Mouse (Mus musculus): ENCODE data around the gene Vav1. TPM values are rescaled to one million over a fixed set of nuclear protein-coding genes. Genes with fewer than 3 reads are reported as not detected.

Gene Vav1
- polyA plus RNA-seq, 1 experiment from 2014 or later: 1.4 TPM

- Histone ChIP-seq H3K9ac (ENCODE audit: low read length) (no peak overlapping the region), H3K4me2 (replicated peaks; ENCODE audit: low read depth) (no peak overlapping the region), H3K9me3 (ENCODE audit: control insufficient read depth, low read length) (no peaks in the 10 kb centered on the region), H3K36me3 (ENCODE audit: control insufficient read depth, insufficient read depth, low read length) (peaks cover 10% of the 10 kb centered on the region), H3K4me1 (replicated peaks; ENCODE audit: control insufficient read depth, insufficient read depth) (peaks cover 6% of the 10 kb centered on the region; the same call in 1 of the 2 replicates), H3K27ac (replicated peaks) (no peak overlapping the region), H3K27me3 (ENCODE audit: control insufficient read depth, insufficient read depth, low read length) (no peaks in the 10 kb centered on the region), H3K4me3 (ENCODE audit: low read depth, low read length) (no peak overlapping the region)
- ATAC-seq (ENCODE audit: low FRiP score, low TSS enrichment) (no peak), DNase-seq (ENCODE audit: low spot score) (no peak)
- no peak for TF ChIP-seq CTCF (IDR thresholded peaks at IDR 0.05; ENCODE audit: low read depth)
- 87% methylated on average over 10 of the region's 10 CpGs for WGBS
Observed at GRCm38 (mm10) chr17:57245311-57245929, 33.5 kb upstream of the Vav1 start.

GRCm38 (mm10) chr17:57246663-57247392 is 32.1 kb upstream of the Vav1 start:
- no peaks in the 10 kb centered on the region for H3K27me3 ChIP-seq (ENCODE audit: control insufficient read depth, insufficient read depth, low read length)
- peaks cover 10% of the 10 kb centered on the region for H3K36me3 ChIP-seq (ENCODE audit: control insufficient read depth, insufficient read depth, low read length)
- peak; percentile 61 for TF ChIP-seq CTCF (IDR thresholded peaks at IDR 0.05; ENCODE audit: low read depth)
- TF ChIP-seq EP300 (optimal IDR thresholded peaks at IDR 0.05): no peak
- 4% methylated on average over 18 of the region's 18 CpGs for WGBS
- peak overlapping the region; percentile 79 for H3K4me2 ChIP-seq (replicated peaks; ENCODE audit: low read depth)
- DNase-seq (ENCODE audit: low spot score): peak; percentile 43
- ATAC-seq (ENCODE audit: low FRiP score, low TSS enrichment): no peak
- peaks cover 6% of the 10 kb centered on the region; the same call in 1 of the 2 replicates for H3K4me1 ChIP-seq (replicated peaks; ENCODE audit: control insufficient read depth, insufficient read depth)
- no peaks in the 10 kb centered on the region for H3K9me3 ChIP-seq (ENCODE audit: control insufficient read depth, low read length)
- peak overlapping the region; percentile 86 for H3K9ac ChIP-seq (ENCODE audit: low read length)
- peak overlapping the region; percentile 85 for H3K4me3 ChIP-seq (ENCODE audit: low read depth, low read length)
- peak overlapping the region; percentile 90 for H3K27ac ChIP-seq (replicated peaks)

GRCm38 (mm10) chr17:57247393-57248200 is 31.3 kb upstream of the Vav1 start:
- peak overlapping the region; percentile 88 for H3K4me2 ChIP-seq (replicated peaks; ENCODE audit: low read depth)
- peak overlapping the region; percentile 86 for H3K9ac ChIP-seq (ENCODE audit: low read length)
- no peaks in the 10 kb centered on the region for H3K9me3 ChIP-seq (ENCODE audit: control insufficient read depth, low read length)
- WGBS: under 1% methylated on average over 46 of the region's 46 CpGs
- H3K4me1 ChIP-seq (replicated peaks; ENCODE audit: control insufficient read depth, insufficient read depth): peaks cover 6% of the 10 kb centered on the region; the same call in 1 of the 2 replicates
- no peaks in the 10 kb centered on the region for H3K27me3 ChIP-seq (ENCODE audit: control insufficient read depth, insufficient read depth, low read length)
- TF ChIP-seq CTCF (IDR thresholded peaks at IDR 0.05; ENCODE audit: low read depth): no peak
- TF ChIP-seq EP300 (optimal IDR thresholded peaks at IDR 0.05): no peak
- peak overlapping the region; percentile 96 for H3K27ac ChIP-seq (replicated peaks)
- DNase-seq (ENCODE audit: low spot score): peak; percentile 90
- H3K4me3 ChIP-seq (ENCODE audit: low read depth, low read length): peak overlapping the region; percentile 85
- ATAC-seq (ENCODE audit: low FRiP score, low TSS enrichment): peak; percentile 95
- peaks cover 6% of the 10 kb centered on the region for H3K36me3 ChIP-seq (ENCODE audit: control insufficient read depth, insufficient read depth, low read length)

- Histone ChIP-seq H3K9ac (ENCODE audit: low read length) (peak within 1 kb of the TSS; percentile 86), H3K36me3 (ENCODE audit: control insufficient read depth, insufficient read depth, low read length) (peaks cover 5% of the 10 kb centered on the region), H3K9me3 (ENCODE audit: control insufficient read depth, low read length) (no peaks in the 10 kb centered on the region), H3K27me3 (ENCODE audit: control insufficient read depth, insufficient read depth, low read length) (no peaks in the 10 kb centered on the region), H3K27ac (replicated peaks) (peak within 1 kb of the TSS; percentile 96), H3K4me1 (replicated peaks; ENCODE audit: control insufficient read depth, insufficient read depth) (peaks cover 6% of the 10 kb centered on the region; the same call in 1 of the 2 replicates), H3K4me2 (replicated peaks; ENCODE audit: low read depth) (peak within 1 kb of the TSS; percentile 88), H3K4me3 (ENCODE audit: low read depth, low read length) (peak within 1 kb of the TSS; percentile 85)
- no peak for TF ChIP-seq EP300 (optimal IDR thresholded peaks at IDR 0.05)
- TF ChIP-seq CTCF (IDR thresholded peaks at IDR 0.05; ENCODE audit: low read depth): peak; percentile 92
- peak; percentile 89 for DNase-seq (ENCODE audit: low spot score)
- WGBS: under 1% methylated on average over 12 of the region's 12 CpGs
- peak; percentile 76 for ATAC-seq (ENCODE audit: low FRiP score, low TSS enrichment)
Observed at GRCm38 (mm10) chr17:57248201-57248699, 30.6 kb upstream of the Vav1 start, which contains the start of gene Gpr108. Gene Gpr108, minus strand, starts transcription at chr17:57248446.

GRCm38 (mm10) chr17:57248771-57249170 is 30.1 kb upstream of the Vav1 start:
- peak overlapping the region; percentile 88 for H3K4me2 ChIP-seq (replicated peaks; ENCODE audit: low read depth)
- TF ChIP-seq CTCF (IDR thresholded peaks at IDR 0.05; ENCODE audit: low read depth) (no peak), EP300 (optimal IDR thresholded peaks at IDR 0.05) (no peak)

More at GRCm38 (mm10) chr17:57248771-57249170, 30.1 kb upstream of the Vav1 start:
- ATAC-seq (ENCODE audit: low FRiP score, low TSS enrichment) (no peak), DNase-seq (ENCODE audit: low spot score) (no peak)
- Histone ChIP-seq H3K27ac (replicated peaks) (peak overlapping the region; percentile 96), H3K4me3 (ENCODE audit: low read depth, low read length) (peak overlapping the region; percentile 78), H3K36me3 (ENCODE audit: control insufficient read depth, insufficient read depth, low read length) (peaks cover 7% of the 10 kb centered on the region), H3K9me3 (ENCODE audit: control insufficient read depth, low read length) (no peaks in the 10 kb centered on the region), H3K9ac (ENCODE audit: low read length) (peak overlapping the region; percentile 56), H3K4me1 (replicated peaks; ENCODE audit: control insufficient read depth, insufficient read depth) (peaks cover 6% of the 10 kb centered on the region; the same call in 1 of the 2 replicates), H3K27me3 (ENCODE audit: control insufficient read depth, insufficient read depth, low read length) (no peaks in the 10 kb centered on the region)
- 4% methylated on average over 13 of the region's 13 CpGs for WGBS
